Mouse (Mus musculus) neural tube, embryonic 14.5 days (tissue): ENCODE data around the gene Kcnh2. TPM values are rescaled to one million over a fixed set of nuclear protein-coding genes. Genes with fewer than 3 reads are reported as not detected.

Experiments used
- ATAC-seq: fragments of 200-750 bp; cut with Nextera tagmentation; 2 replicates; pipeline ENCODE4 v1.8.0; 2017; ENCODE audit warnings: low read depth, mild to moderate bottlenecking, moderate TSS enrichment, moderate library complexity
- H3K27ac ChIP-seq: fragments of 300-500 bp; sonication (generic); 2 replicates; pipeline ENCODE4 v1.5.1; 2014; ENCODE audit warnings: low read depth, mild to moderate bottlenecking, control low read depth, low read length, moderate library complexity, mixed read lengths
- H3K27me3 ChIP-seq: fragments of 300-500 bp; sonication (generic); 2 replicates; pipeline ENCODE4 v1.6.1; 2014; ENCODE audit warnings: low read length; ENCODE audit not compliant: control insufficient read depth, insufficient read depth
- H3K36me3 ChIP-seq: fragments of 300-500 bp; sonication (generic); 2 replicates; pipeline ENCODE4 v1.6.1; 2014; ENCODE audit warnings: low read length, mixed read lengths; ENCODE audit not compliant: control insufficient read depth, insufficient read depth
- H3K4me1 ChIP-seq: fragments of 300-500 bp; sonication (generic); 2 replicates; pipeline ENCODE4 v1.6.1; 2014; ENCODE audit warnings: low read length; ENCODE audit not compliant: control insufficient read depth, insufficient read depth
- H3K4me2 ChIP-seq: fragments of 300-500 bp; sonication (generic); 2 replicates; pipeline ENCODE4 v1.6.1; 2014; ENCODE audit warnings: mild to moderate bottlenecking, low read depth, low read length, control low read depth
- H3K4me3 ChIP-seq: fragments of 300-500 bp; sonication (generic); 2 replicates; pipeline ENCODE4 v1.5.1; 2014; ENCODE audit warnings: low read depth, low read length, control low read depth, mixed read lengths
- H3K9ac ChIP-seq: fragments of 300-500 bp; sonication (generic); replicated peaks from 2 replicates; pipeline ENCODE4 v1.6.1; 2014; ENCODE audit warnings: low read depth, mild to moderate bottlenecking, control low read depth, low read length, mixed read lengths
- H3K9me3 ChIP-seq: fragments of 300-500 bp; sonication (generic); 2 replicates; pipeline ENCODE4 v1.6.1; 2016; ENCODE audit warnings: low read length; ENCODE audit not compliant: control insufficient read depth
- WGBS: fragments of 180-500 bp; shearing (Covaris S2); extraction: QIAGEN DNeasy Blood & Tissue Kit; methylation state at CpG from one replicate; pipeline ENCODE4 v1.1.7; 2014; 5-methylcytosine and 5-hydroxymethylcytosine counted together
- polyA plus RNA-seq: library from polyadenylated mRNA; unstranded; fragments of >200 nt; fragmentation: Nextera tagmentation; extraction: Ambion mirVana; gene quantifications from 2 replicates; pipeline ENCODE4 v1.2.1, GENCODE M21; 2014

The Kcnh2 gene
- polyA plus RNA-seq, 1 experiment from 2014 or later = 13.6 TPM

DNA sequence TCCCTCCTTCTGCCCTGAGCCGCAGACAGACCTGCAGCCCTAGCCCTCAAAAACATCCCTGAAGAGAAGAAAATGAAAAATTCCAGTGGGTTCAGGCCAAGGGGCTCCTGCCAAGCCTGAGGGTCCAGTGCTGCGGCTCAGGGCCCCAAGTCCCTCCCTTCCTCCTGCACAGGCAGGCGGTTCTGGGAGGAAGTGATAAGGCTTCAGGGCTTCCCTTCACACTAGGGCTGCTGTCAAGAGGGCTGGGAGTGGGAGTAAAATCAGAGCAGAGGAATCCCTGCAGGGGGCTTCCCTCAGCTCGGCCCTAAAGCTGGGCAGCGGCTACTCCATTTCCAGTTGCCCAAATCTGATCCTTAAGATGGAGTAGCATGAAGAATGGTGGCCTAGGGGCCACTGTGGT is 14.1 kb upstream of the Kcnh2 start:
- Histone ChIP-seq H3K9me3 (no peaks in the 10 kb centered on the region), H3K4me2 (no peak overlapping the region), H3K27me3 (no peaks in the 10 kb centered on the region), H3K4me3 (no peak overlapping the region), H3K9ac (no peak overlapping the region), H3K36me3 (no peaks in the 10 kb centered on the region), H3K27ac (no peak overlapping the region), H3K4me1 (no peaks in the 10 kb centered on the region)
- ATAC-seq = no peak
- 39% methylated on average over 5 of the region's 5 CpGs for WGBS

DNA sequence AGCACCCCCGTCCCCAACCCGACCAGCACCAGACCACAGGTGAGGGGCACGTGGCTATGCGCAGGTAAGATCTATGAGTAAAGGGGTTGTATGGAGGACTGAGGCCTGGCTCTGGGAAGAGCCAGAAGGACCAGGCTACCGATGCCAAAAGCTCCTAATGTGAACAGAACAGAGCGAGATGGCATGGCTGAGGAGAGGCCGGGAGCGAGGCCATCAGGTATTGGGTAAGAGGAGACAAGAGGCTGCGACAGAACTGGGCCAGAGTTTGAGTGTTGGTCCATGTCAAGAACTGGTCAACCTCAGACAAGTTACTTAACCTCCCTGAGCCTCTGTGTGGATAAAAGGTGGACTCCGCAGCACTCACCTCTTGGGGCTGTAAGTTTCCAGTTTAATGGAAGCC is 13.6 kb upstream of the Kcnh2 start:
- Histone ChIP-seq H3K4me2 (no peak overlapping the region), H3K27ac (no peak overlapping the region)
- WGBS = 90% methylated on average over 10 of the region's 10 CpGs

GRCm38 (mm10) chr5:24364508-24364907 is 13.1 kb upstream of the Kcnh2 start, which contains the start of gene Nos3:
Gene Nos3 (plus strand): TSS chr5:24364810.
- no peak within 1 kb of the TSS for H3K4me3 ChIP-seq
- no peak within 1 kb of the TSS for H3K4me2 ChIP-seq
- 42% methylated on average over 12 of the region's 12 CpGs for WGBS
- H3K27ac ChIP-seq = no peak within 1 kb of the TSS
- H3K9ac ChIP-seq = no peak within 1 kb of the TSS
- ATAC-seq = no peak
- no peaks in the 10 kb centered on the region for H3K27me3 ChIP-seq
- H3K36me3 ChIP-seq = no peaks in the 10 kb centered on the region
- H3K9me3 ChIP-seq = no peaks in the 10 kb centered on the region
- H3K4me1 ChIP-seq = no peaks in the 10 kb centered on the region

More for the DNA sequence above, 13.6 kb upstream of the Kcnh2 start:
- H3K27me3 ChIP-seq = no peaks in the 10 kb centered on the region
- no peak overlapping the region for H3K4me3 ChIP-seq
- H3K36me3 ChIP-seq = no peaks in the 10 kb centered on the region
- H3K9ac ChIP-seq = no peak overlapping the region
- no peak for ATAC-seq
- no peaks in the 10 kb centered on the region for H3K4me1 ChIP-seq
- H3K9me3 ChIP-seq = no peaks in the 10 kb centered on the region

GRCm38 (mm10) chr5:24364061-24364460 is 12.7 kb upstream of the Kcnh2 start:
- no peaks in the 10 kb centered on the region for H3K36me3 ChIP-seq
- no peak overlapping the region for H3K9ac ChIP-seq
- no peak for ATAC-seq
- no peaks in the 10 kb centered on the region for H3K27me3 ChIP-seq
- no peak overlapping the region for H3K4me3 ChIP-seq
- 69% methylated on average over 3 of the region's 3 CpGs for WGBS
- H3K9me3 ChIP-seq = no peaks in the 10 kb centered on the region
- no peak overlapping the region for H3K27ac ChIP-seq
- no peaks in the 10 kb centered on the region for H3K4me1 ChIP-seq
- H3K4me2 ChIP-seq = no peak overlapping the region

DNA sequence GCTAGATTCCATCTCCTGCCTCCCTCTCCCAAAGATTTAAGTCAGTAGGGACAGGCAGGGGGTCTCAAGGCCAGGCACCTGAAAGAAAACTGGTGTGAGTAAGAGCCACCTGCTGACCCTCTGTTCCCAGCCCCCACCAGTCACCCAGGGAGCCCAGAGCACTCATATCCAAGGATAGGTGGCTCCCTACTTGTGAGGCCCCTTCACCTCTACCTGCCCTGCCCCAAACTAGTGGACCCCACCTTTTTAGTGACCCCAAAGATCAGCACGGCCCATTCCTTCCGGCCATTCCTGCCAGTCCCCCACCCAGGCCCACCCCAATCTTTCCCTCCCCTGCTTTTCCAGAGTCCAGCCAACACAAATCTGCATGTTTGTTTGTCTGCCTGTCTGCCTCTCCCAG is 12.1 kb upstream of the Kcnh2 start:
- H3K27ac ChIP-seq = no peak overlapping the region
- H3K9ac ChIP-seq = no peak overlapping the region
- WGBS = 83% methylated on average over 2 of the region's 2 CpGs
- no peaks in the 10 kb centered on the region for H3K4me1 ChIP-seq
- no peak overlapping the region for H3K4me3 ChIP-seq
- no peak overlapping the region for H3K4me2 ChIP-seq
- no peak for ATAC-seq
- no peaks in the 10 kb centered on the region for H3K36me3 ChIP-seq
- no peaks in the 10 kb centered on the region for H3K9me3 ChIP-seq
- H3K27me3 ChIP-seq = no peaks in the 10 kb centered on the region

- no peak overlapping the region for H3K4me3 ChIP-seq
- no peaks in the 10 kb centered on the region for H3K36me3 ChIP-seq
- no peak overlapping the region for H3K4me2 ChIP-seq
- no peaks in the 10 kb centered on the region for H3K9me3 ChIP-seq
- peak; percentile 75 for ATAC-seq
- no peaks in the 10 kb centered on the region for H3K4me1 ChIP-seq
- H3K27ac ChIP-seq = no peak overlapping the region
- no peaks in the 10 kb centered on the region for H3K27me3 ChIP-seq
- WGBS = 0% methylated on average over 7 of the region's 7 CpGs
- H3K9ac ChIP-seq = no peak overlapping the region
These were observed 9.5 kb upstream of the Kcnh2 start for GRCm38 (mm10) chr5:24360792-24361454.

GRCm38 (mm10) chr5:24357461-24357860 is 6.1 kb upstream of the Kcnh2 start:
- Histone ChIP-seq H3K4me2 (no peak overlapping the region), H3K36me3 (no peaks in the 10 kb centered on the region), H3K4me3 (no peak overlapping the region), H3K27ac (no peak overlapping the region), H3K9me3 (no peaks in the 10 kb centered on the region), H3K27me3 (no peaks in the 10 kb centered on the region), H3K9ac (no peak overlapping the region), H3K4me1 (peaks cover 8% of the 10 kb centered on the region)
- no peak for ATAC-seq
- 12% methylated on average over 7 of the region's 7 CpGs for WGBS

DNA sequence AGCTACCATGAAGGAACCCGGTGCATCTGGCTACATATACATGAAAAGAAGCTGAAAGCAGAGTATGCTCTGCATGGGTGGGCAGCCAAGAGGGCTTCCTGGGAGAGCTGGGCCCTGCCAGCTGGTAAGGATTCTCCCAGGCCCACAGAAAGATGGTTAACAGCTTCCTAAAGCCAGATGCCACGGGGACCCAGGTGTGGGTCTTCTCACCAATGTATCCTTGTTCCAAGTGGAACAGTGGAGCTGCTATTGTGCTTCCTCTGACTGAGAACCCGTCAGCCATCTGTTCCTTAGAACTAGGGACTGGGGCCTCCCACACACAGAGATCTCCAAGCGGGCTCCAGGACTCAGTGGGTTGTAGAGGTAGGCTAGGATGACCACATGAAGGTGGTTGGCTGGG is 5.4 kb upstream of the Kcnh2 start:
- H3K9ac ChIP-seq = no peak overlapping the region
- H3K4me1 ChIP-seq = peaks cover 14% of the 10 kb centered on the region
- no peak overlapping the region for H3K4me3 ChIP-seq
- no peak overlapping the region for H3K4me2 ChIP-seq
- H3K9me3 ChIP-seq = no peaks in the 10 kb centered on the region
- no peak for ATAC-seq
- no peaks in the 10 kb centered on the region for H3K27me3 ChIP-seq
- no peaks in the 10 kb centered on the region for H3K36me3 ChIP-seq
- WGBS = 40% methylated on average over 4 of the region's 4 CpGs
- no peak overlapping the region for H3K27ac ChIP-seq

- Histone ChIP-seq H3K4me2 (no peak overlapping the region), H3K36me3 (no peaks in the 10 kb centered on the region), H3K4me1 (peaks cover 39% of the 10 kb centered on the region), H3K9ac (peak overlapping the region; percentile 81; the same call in 1 of the 2 replicates), H3K9me3 (no peaks in the 10 kb centered on the region), H3K27ac (peak overlapping the region; percentile 95; the same call in 1 of the 2 replicates), H3K4me3 (no peak overlapping the region), H3K27me3 (peaks cover 3% of the 10 kb centered on the region; the same call in 1 of the 2 replicates)
- no peak for ATAC-seq
- WGBS = 30% methylated on average over 4 of the region's 4 CpGs
These were observed 1.9 kb upstream of the Kcnh2 start for GRCm38 (mm10) chr5:24353327-24353726.
